Mouse (Mus musculus): Measurements from ENCODE around the gene Slc17a7.
A peak's percentile ranks its signal among the peaks of the same experiment; 100 is the strongest.
"Not testable (repeated sequence)": the region's sequence is repeated elsewhere in the genome, so short reads cannot be mapped to it uniquely, and the experiment has no call there.

Gene Slc17a7

GRCm38 (mm10) chr7:45133446-45134159, 30.1 kb upstream of the Slc17a7 start:
- ATAC-seq (ENCODE audit: low TSS enrichment): no peak

- ATAC-seq (ENCODE audit: low TSS enrichment): no peak
Measured at GRCm38 (mm10) chr7:45134544-45135026, 29.2 kb upstream of the Slc17a7 start.

DNA sequence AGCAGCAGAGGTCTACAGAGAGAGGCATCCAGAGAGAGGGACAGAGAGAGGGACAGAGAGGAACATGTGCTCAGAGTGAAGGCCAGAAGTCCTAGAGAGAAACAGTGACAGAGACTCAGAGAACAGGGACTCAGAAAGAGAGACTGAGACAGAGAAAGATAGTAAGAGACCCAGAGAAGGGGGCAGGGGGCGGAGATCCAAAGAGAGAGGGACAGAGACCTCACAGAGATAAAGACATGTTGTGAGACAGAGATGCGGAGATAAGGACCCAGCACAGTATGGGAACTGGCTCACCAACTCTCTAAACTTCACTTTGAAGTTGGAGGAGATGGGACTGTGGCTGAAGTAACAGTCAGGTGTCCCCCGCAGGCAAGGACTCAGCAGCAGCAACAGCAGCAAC, 28.4 kb upstream of the Slc17a7 start:
- no peak for ATAC-seq (ENCODE audit: low TSS enrichment)

DNA sequence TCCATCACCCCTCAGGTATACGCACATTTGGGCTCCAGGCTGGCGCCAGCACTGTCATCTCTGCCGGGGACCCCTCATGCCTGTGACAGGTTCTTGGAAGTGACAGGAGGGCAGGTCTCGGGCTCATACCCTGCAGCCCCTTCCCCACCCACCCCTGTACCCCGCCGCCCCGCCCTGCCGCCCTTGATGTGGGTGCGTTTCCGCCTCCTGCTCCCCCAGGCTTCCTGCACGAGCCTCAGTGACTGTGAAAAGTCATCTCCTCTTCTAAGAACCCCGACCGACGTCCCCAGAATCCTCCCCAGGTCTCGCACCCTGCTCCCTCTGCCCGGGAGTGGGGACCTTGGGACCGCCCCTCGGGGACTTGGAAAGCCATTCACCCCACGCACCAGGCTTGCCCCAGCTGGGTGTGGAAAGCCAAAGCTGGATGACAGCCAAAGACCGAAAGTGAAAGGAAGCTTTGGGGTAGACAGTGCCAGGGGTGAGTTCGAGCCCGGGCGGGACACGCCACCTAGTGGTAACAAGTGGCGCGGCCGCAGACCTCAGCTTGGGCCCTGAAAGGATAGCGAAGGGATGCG, 27.7 kb upstream of the Slc17a7 start, which contains the start of the genes Gm45713 and Flt3l:
TSS of gene Gm45713 (minus strand) at position 239 of the 575 bp plus-strand sequence.
TSS of gene Flt3l (minus strand) at position 440 of the 575 bp plus-strand sequence.
- ATAC-seq (ENCODE audit: low TSS enrichment): peak; percentile 79

DNA sequence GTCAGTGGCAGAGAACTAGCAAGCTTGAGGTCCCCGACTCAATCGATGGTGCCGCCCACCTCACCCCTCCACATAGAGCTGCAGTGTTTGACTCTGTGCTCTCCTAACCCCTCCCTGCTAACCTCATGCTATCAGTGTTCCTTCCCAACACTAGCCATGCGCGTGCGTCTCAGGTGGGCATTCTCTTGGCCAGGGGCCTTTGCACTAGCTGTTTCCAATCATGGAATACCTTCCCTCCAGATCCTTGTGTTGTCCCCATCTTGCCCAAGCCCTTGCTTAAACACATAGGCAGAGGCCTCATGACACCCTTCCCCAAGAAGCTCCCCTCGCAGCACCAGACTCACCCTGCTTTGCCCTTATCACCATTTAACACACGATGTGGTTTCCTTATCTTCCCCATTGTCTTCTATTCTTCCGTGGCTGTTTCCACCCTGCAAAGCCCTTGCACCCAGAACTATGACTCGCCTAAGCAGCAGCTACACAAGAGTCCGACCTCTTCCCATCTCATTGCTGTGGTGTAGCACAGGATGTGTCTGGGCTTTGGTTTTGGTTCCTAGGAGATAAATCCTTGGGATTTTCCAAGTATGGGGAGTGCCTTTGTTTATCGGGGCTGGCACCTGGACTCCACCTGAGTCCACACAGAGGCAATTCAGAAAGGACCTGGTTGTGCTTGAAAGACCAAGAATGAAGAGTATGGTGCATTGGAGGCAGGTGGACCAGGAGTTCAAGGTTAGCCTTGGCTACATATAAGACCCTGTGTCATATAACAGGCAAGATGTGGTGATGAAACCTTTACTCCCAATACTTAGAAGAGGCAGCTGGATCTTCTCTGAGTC, 26.4 kb upstream of the Slc17a7 start:
- ATAC-seq (ENCODE audit: low TSS enrichment): no peak

DNA sequence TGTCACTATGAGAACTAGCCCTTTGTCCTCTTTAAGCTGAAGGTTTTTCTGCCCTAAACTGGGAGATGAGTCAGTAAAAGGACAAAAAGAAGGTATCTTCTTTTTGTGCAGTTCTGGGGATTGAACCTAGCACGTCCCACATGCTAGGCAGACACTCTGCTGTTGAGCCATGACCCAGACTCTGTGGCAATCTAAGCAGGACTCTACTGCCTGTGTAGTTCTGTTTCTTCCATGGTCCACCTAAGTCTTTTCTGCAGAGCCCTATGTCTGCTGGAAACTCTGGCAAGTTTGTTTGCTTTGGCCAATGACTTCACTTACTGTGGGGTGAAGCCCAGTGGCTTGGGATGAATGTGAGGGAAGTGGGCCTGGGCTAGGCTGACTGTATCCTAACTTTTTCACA, 25.3 kb upstream of the Slc17a7 start:
- ATAC-seq (ENCODE audit: low TSS enrichment): no peak

GRCm38 (mm10) chr7:45139904-45140723, 23.6 kb upstream of the Slc17a7 start:
- no peak for ATAC-seq (ENCODE audit: low TSS enrichment)

GRCm38 (mm10) chr7:45141319-45141718, 22.4 kb upstream of the Slc17a7 start:
- no peak for ATAC-seq (ENCODE audit: low TSS enrichment)

- ATAC-seq (ENCODE audit: low TSS enrichment): no peak
Measured at GRCm38 (mm10) chr7:45141914-45142313, 21.8 kb upstream of the Slc17a7 start.

GRCm38 (mm10) chr7:45144368-45145174, 19.2 kb upstream of the Slc17a7 start:
- ATAC-seq (ENCODE audit: low TSS enrichment): no peak

DNA sequence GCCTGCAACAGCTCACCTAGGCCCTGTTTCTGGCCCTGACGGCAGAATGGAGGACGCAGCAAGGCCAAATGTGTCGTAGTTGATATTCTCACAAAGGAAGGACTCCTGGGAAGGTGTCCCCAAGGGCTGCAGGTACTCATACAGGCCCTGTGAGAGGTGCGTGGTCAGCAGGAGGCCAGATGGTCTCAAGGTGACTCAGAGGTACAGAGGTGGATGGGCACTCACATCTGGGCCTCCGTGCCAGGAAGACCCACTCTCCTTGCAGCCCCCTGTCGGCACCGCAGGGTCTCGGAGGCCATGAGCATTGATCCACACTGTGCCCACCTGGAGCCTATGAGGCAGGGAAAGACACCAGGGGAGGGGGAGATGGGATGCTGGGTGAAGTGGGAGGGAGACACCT, 18.3 kb upstream of the Slc17a7 start:
- no peak for ATAC-seq (ENCODE audit: low TSS enrichment)

DNA sequence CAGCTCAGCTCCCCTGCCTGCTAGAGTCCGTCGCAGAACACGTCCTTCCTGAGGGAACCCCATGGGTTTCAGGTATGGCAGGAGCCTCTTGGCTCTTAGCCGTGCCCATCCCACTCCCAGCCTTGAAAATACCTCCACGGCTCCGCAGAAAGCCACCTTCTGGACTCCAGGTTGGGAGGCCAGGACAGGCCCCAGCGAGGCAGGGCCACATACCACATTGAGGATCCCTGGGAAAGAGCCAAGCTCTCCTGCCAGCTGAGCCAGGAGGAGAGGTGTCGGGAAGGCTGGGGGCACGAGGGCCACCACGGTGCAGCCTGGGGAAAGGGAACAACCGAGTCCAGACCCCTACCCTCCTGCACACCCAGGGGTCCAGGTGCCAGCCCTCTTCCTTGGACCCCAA, 16.5 kb upstream of the Slc17a7 start:
- ATAC-seq (ENCODE audit: low TSS enrichment): no peak

DNA sequence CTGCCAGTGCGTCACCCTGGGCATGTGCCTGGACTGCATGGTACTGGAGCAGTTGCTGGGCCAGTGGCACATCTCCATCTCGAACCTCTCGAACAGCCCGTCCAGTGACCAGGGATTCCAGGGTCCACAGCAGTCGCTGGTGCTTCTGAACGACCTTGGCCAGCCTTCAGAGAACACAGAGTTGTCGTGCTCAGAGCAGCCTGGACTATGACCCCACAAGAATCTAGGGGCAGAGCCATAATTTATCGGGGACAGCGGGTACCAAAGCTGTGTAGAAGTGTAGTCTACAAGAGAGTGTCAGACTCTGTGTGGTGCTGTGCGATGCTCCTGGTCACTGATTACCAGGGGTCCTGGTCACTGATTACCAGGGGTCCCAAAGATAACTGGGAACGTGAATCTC, 15.8 kb upstream of the Slc17a7 start:
- ATAC-seq (ENCODE audit: low TSS enrichment): no peak

DNA sequence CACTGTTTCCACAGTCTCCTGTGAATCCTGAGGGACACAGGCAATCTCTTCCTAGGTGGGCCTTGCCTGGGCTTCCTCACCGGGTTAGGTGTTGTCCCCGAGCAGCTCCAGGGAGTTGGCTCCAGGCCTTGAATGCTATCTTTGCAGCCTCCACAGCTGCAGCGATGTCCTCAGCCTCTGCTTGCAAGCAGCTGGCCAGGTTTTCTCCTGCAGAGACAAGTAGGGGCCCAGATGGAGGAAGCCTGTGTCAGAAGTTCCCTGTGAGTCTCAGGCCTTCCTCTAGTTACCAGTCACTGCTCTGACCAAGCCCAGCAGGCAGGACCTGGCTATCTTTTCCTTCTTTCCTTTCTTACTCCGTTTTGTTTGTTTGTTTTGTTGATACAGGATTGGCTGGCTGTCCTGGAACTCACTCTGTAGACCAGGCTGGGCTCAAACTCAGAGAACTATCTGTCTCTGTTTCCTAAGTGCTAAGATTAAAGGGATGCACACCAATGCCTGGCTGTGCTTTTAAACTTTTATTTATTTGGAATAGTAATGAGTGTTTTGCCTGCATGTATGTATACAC, 15.1 kb upstream of the Slc17a7 start:
- ATAC-seq (ENCODE audit: low TSS enrichment): no peak

DNA sequence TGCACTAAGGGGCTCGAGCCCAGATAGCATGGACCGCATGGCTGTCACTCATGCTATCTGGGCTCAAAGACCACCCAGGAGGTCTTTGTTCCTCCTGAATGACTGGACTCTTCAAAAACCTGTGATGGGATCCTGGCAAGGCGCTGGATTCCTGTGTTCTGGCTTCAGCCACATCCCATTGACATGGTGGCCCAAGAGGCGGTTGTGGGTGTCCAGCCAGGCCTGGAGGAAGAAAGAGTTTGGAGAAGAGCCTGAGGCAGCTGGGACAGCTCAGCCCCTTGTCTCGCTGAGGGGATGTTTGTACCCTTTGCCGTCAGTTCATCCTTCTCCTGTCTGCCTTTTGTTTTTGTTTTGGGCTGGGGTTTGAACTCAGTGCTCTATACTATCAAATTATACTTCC, 14.2 kb upstream of the Slc17a7 start:
- no peak for ATAC-seq (ENCODE audit: low TSS enrichment)

DNA sequence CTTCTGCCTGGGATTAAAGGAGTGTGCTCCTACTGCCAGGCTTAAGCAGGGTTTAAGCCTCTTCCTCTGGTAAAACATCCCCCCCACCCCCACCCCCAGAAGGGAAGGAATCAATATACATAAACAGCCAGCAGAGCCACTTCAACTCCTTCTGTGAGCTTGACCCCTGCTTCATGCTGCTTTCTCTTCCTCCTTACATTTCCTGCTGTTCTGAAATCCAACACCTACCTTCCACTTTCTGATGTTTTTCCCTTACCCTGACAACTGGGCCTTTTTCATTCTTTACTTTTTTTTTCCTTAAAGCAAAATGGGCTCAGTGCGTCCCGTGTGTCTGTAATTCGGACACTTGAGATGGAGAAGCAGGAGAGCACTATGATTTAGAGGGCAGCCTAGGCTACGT, 13.4 kb upstream of the Slc17a7 start:
- ATAC-seq (ENCODE audit: low TSS enrichment): no peak

DNA sequence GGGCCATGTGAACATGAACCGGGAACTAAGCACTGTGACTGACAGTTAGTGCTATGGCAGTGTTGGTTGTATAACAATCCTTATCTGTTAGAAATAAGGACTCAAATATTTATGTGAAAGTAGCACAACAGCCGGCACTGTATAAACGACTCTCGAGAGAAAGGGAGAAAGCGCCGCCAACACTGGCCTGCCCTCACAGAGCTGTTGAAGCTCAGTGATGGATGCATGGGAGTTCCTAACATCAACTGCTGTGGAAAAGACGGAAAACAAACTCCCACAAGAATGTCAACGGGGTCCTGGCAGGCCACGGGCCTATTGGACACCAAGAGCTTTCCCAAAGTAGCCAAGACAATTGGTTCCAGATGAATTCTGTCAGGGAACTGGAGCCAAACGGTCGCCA, 12.4 kb upstream of the Slc17a7 start:
- ATAC-seq (ENCODE audit: low TSS enrichment): no peak

- ATAC-seq (ENCODE audit: low TSS enrichment): not testable (repeated sequence)
Measured at GRCm38 (mm10) chr7:45153052-45153451, 10.7 kb upstream of the Slc17a7 start.

GRCm38 (mm10) chr7:45153586-45153985, 10.2 kb upstream of the Slc17a7 start:
- no peak for ATAC-seq (ENCODE audit: low TSS enrichment)
